Mouse (Mus musculus): ENCODE measurements at regions not wholly inside any gene's neighbourhood (a gene's known extent, or its start where the extent isn't known, plus 50 kb on each side); places are given as distances from the start of the nearest gene placed in this dataset.

- WGBS, result 78% methylated on average over 6 of the region's 6 CpGs
- H3K27me3 ChIP-seq (ENCODE audit: control insufficient read depth, insufficient read depth, low read length), result no peaks in the 10 kb centered on the region
- ATAC-seq (ENCODE audit: low FRiP score) (no peak), DNase-seq (ENCODE audit: low spot score) (no peak)
- no peak overlapping the region for H3K9ac ChIP-seq
- H3K36me3 ChIP-seq (replicated peaks; ENCODE audit: control insufficient read depth, insufficient read depth), result no peaks in the 10 kb centered on the region
- H3K27ac ChIP-seq, result no peak overlapping the region
- no peak overlapping the region for H3K4me2 ChIP-seq (replicated peaks)
- H3K9me3 ChIP-seq (ENCODE audit: control insufficient read depth, low read length), result no peaks in the 10 kb centered on the region
- H3K4me3 ChIP-seq (replicated peaks; ENCODE audit: low read length), result no peak overlapping the region
- no peaks in the 10 kb centered on the region for H3K4me1 ChIP-seq (replicated peaks; ENCODE audit: control insufficient read depth, insufficient read depth, low read length)
These were observed 54.9 kb downstream of the Tas2r134 start for GRCm38 (mm10) chr2:51682177-51682576.

- no peaks in the 10 kb centered on the region for H3K4me1 ChIP-seq (replicated peaks; ENCODE audit: control insufficient read depth, insufficient read depth, low read length)
- no peaks in the 10 kb centered on the region for H3K9me3 ChIP-seq (ENCODE audit: control insufficient read depth, low read length)
- ATAC-seq (ENCODE audit: low FRiP score) (no peak), DNase-seq (ENCODE audit: low spot score) (no peak)
- H3K9ac ChIP-seq, result no peak overlapping the region
- 76% methylated on average over 4 of the region's 4 CpGs for WGBS
- no peaks in the 10 kb centered on the region for H3K27me3 ChIP-seq (ENCODE audit: control insufficient read depth, insufficient read depth, low read length)
- no peak overlapping the region for H3K4me3 ChIP-seq (replicated peaks; ENCODE audit: low read length)
- H3K27ac ChIP-seq, result no peak overlapping the region
- H3K36me3 ChIP-seq (replicated peaks; ENCODE audit: control insufficient read depth, insufficient read depth), result no peaks in the 10 kb centered on the region
- H3K4me2 ChIP-seq (replicated peaks), result no peak overlapping the region
These were observed 55.4 kb downstream of the Tas2r134 start for GRCm38 (mm10) chr2:51682745-51683144.

- H3K27me3 ChIP-seq (ENCODE audit: control insufficient read depth, insufficient read depth, low read length), result no peaks in the 10 kb centered on the region
- H3K9me3 ChIP-seq (ENCODE audit: control insufficient read depth, low read length), result no peaks in the 10 kb centered on the region
- 0 out of 2 replicates have a peak, but pooled peaks cover 5% of the 10 kb centered on the region for H3K4me1 ChIP-seq (replicated peaks; ENCODE audit: control insufficient read depth, insufficient read depth, low read length)
- H3K27ac ChIP-seq, result 0 out of 2 replicates have a peak overlapping the region, but pooled peaks have one; percentile 44
- no peak overlapping the region for H3K9ac ChIP-seq
- ATAC-seq (ENCODE audit: low FRiP score) (no peak), DNase-seq (ENCODE audit: low spot score) (peak; percentile 45)
- 48% methylated on average over 5 of the region's 5 CpGs for WGBS
- no peak overlapping the region for H3K4me2 ChIP-seq (replicated peaks)
- no peaks in the 10 kb centered on the region for H3K36me3 ChIP-seq (replicated peaks; ENCODE audit: control insufficient read depth, insufficient read depth)
- H3K4me3 ChIP-seq (replicated peaks; ENCODE audit: low read length), result no peak overlapping the region
These were observed 77.8 kb downstream of the Tas2r134 start for GRCm38 (mm10) chr2:51705110-51705509.

GRCm38 (mm10) chr2:51708701-51709100 is 81.4 kb downstream of the Tas2r134 start:
- H3K4me1 ChIP-seq (replicated peaks; ENCODE audit: control insufficient read depth, insufficient read depth, low read length), result 0 out of 2 replicates have a peak, but pooled peaks cover 5% of the 10 kb centered on the region
- no peak overlapping the region for H3K4me2 ChIP-seq (replicated peaks)
- H3K27ac ChIP-seq, result no peak overlapping the region
- WGBS, result 79% methylated on average over 2 of the region's 2 CpGs
- no peaks in the 10 kb centered on the region for H3K36me3 ChIP-seq (replicated peaks; ENCODE audit: control insufficient read depth, insufficient read depth)
- no peak overlapping the region for H3K9ac ChIP-seq
- DNase-seq (ENCODE audit: low spot score) (no peak), ATAC-seq (ENCODE audit: low FRiP score) (no peak)
- no peaks in the 10 kb centered on the region for H3K9me3 ChIP-seq (ENCODE audit: control insufficient read depth, low read length)
- H3K27me3 ChIP-seq (ENCODE audit: control insufficient read depth, insufficient read depth, low read length), result no peaks in the 10 kb centered on the region
- H3K4me3 ChIP-seq (replicated peaks; ENCODE audit: low read length), result no peak overlapping the region

- no peak for ATAC-seq (ENCODE audit: low FRiP score)
- Histone ChIP-seq H3K4me1 (replicated peaks; ENCODE audit: control insufficient read depth, insufficient read depth, low read length) (no peaks in the 10 kb centered on the region), H3K4me2 (replicated peaks) (no peak overlapping the region), H3K36me3 (replicated peaks; ENCODE audit: control insufficient read depth, insufficient read depth) (no peaks in the 10 kb centered on the region), H3K9ac (no peak overlapping the region), H3K27me3 (ENCODE audit: control insufficient read depth, insufficient read depth, low read length) (no peaks in the 10 kb centered on the region), H3K4me3 (replicated peaks; ENCODE audit: low read length) (no peak overlapping the region), H3K9me3 (ENCODE audit: control insufficient read depth, low read length) (no peaks in the 10 kb centered on the region), H3K27ac (no peak overlapping the region)
- 98% methylated on average over 7 of the region's 7 CpGs for WGBS
- DNase-seq (ENCODE audit: low spot score), result no peak
These were observed 85.3 kb downstream of the Tas2r134 start for GRCm38 (mm10) chr2:51712611-51713010.

- ATAC-seq (ENCODE audit: low FRiP score) (no peak), DNase-seq (ENCODE audit: low spot score) (no peak)
- H3K9me3 ChIP-seq (ENCODE audit: control insufficient read depth, low read length), result no peaks in the 10 kb centered on the region
- no peaks in the 10 kb centered on the region for H3K36me3 ChIP-seq (replicated peaks; ENCODE audit: control insufficient read depth, insufficient read depth)
- H3K4me3 ChIP-seq (replicated peaks; ENCODE audit: low read length), result no peak overlapping the region
- no peaks in the 10 kb centered on the region for H3K4me1 ChIP-seq (replicated peaks; ENCODE audit: control insufficient read depth, insufficient read depth, low read length)
- no peak overlapping the region for H3K9ac ChIP-seq
- no peak overlapping the region for H3K4me2 ChIP-seq (replicated peaks)
- H3K27me3 ChIP-seq (ENCODE audit: control insufficient read depth, insufficient read depth, low read length), result no peaks in the 10 kb centered on the region
- no peak overlapping the region for H3K27ac ChIP-seq
- 58% methylated on average over 3 of the region's 3 CpGs for WGBS
These were observed 103.5 kb downstream of the Tas2r134 start for GRCm38 (mm10) chr2:51730805-51731204.

- ATAC-seq (ENCODE audit: low FRiP score), result no peak
- Histone ChIP-seq H3K27me3 (ENCODE audit: control insufficient read depth, insufficient read depth, low read length) (no peaks in the 10 kb centered on the region), H3K4me2 (replicated peaks) (no peak overlapping the region), H3K4me1 (replicated peaks; ENCODE audit: control insufficient read depth, insufficient read depth, low read length) (no peaks in the 10 kb centered on the region), H3K27ac (no peak overlapping the region), H3K9me3 (ENCODE audit: control insufficient read depth, low read length) (no peaks in the 10 kb centered on the region), H3K9ac (no peak overlapping the region), H3K4me3 (replicated peaks; ENCODE audit: low read length) (no peak overlapping the region), H3K36me3 (replicated peaks; ENCODE audit: control insufficient read depth, insufficient read depth) (no peaks in the 10 kb centered on the region)
- WGBS, result 45% methylated on average over 3 of the region's 4 CpGs
- no peak for DNase-seq (ENCODE audit: low spot score)
These were observed 104.4 kb downstream of the Tas2r134 start for GRCm38 (mm10) chr2:51731703-51732102.

GRCm38 (mm10) chr2:51732355-51732754 is 105.0 kb downstream of the Tas2r134 start:
- Histone ChIP-seq H3K4me1 (replicated peaks; ENCODE audit: control insufficient read depth, insufficient read depth, low read length) (no peaks in the 10 kb centered on the region), H3K9ac (no peak overlapping the region), H3K9me3 (ENCODE audit: control insufficient read depth, low read length) (no peaks in the 10 kb centered on the region), H3K4me3 (replicated peaks; ENCODE audit: low read length) (no peak overlapping the region), H3K27ac (no peak overlapping the region), H3K36me3 (replicated peaks; ENCODE audit: control insufficient read depth, insufficient read depth) (no peaks in the 10 kb centered on the region), H3K27me3 (ENCODE audit: control insufficient read depth, insufficient read depth, low read length) (no peaks in the 10 kb centered on the region), H3K4me2 (replicated peaks) (no peak overlapping the region)
- DNase-seq (ENCODE audit: low spot score), result no peak
- no peak for ATAC-seq (ENCODE audit: low FRiP score)
- 47% methylated on average over 2 of the region's 2 CpGs for WGBS

- 36% methylated on average over 3 of the region's 3 CpGs for WGBS
These were observed 105.9 kb downstream of the Tas2r134 start for GRCm38 (mm10) chr2:51733218-51733617.

GRCm38 (mm10) chr2:51736452-51736851 is 109.1 kb downstream of the Tas2r134 start:
- no peaks in the 10 kb centered on the region for H3K9me3 ChIP-seq (ENCODE audit: control insufficient read depth, low read length)
- H3K27me3 ChIP-seq (ENCODE audit: control insufficient read depth, insufficient read depth, low read length), result no peaks in the 10 kb centered on the region
- no peaks in the 10 kb centered on the region for H3K36me3 ChIP-seq (replicated peaks; ENCODE audit: control insufficient read depth, insufficient read depth)
- H3K27ac ChIP-seq, result no peak overlapping the region
- no peak overlapping the region for H3K9ac ChIP-seq
- ATAC-seq (ENCODE audit: low FRiP score), result no peak
- H3K4me3 ChIP-seq (replicated peaks; ENCODE audit: low read length), result no peak overlapping the region
- WGBS, result 83% methylated on average over 4 of the region's 4 CpGs
- H3K4me1 ChIP-seq (replicated peaks; ENCODE audit: control insufficient read depth, insufficient read depth, low read length), result no peaks in the 10 kb centered on the region
- no peak overlapping the region for H3K4me2 ChIP-seq (replicated peaks)
- no peak for DNase-seq (ENCODE audit: low spot score)

More at GRCm38 (mm10) chr2:51733218-51733617, 105.9 kb downstream of the Tas2r134 start:
- no peaks in the 10 kb centered on the region for H3K27me3 ChIP-seq (ENCODE audit: control insufficient read depth, insufficient read depth, low read length)
- DNase-seq (ENCODE audit: low spot score), result no peak
- H3K9me3 ChIP-seq (ENCODE audit: control insufficient read depth, low read length), result no peaks in the 10 kb centered on the region
- H3K27ac ChIP-seq, result no peak overlapping the region
- H3K4me2 ChIP-seq (replicated peaks), result no peak overlapping the region
- H3K4me1 ChIP-seq (replicated peaks; ENCODE audit: control insufficient read depth, insufficient read depth, low read length), result no peaks in the 10 kb centered on the region
- no peak overlapping the region for H3K9ac ChIP-seq
- no peak overlapping the region for H3K4me3 ChIP-seq (replicated peaks; ENCODE audit: low read length)
- no peaks in the 10 kb centered on the region for H3K36me3 ChIP-seq (replicated peaks; ENCODE audit: control insufficient read depth, insufficient read depth)
- no peak for ATAC-seq (ENCODE audit: low FRiP score)
